Mouse (Mus musculus) MEL (cell line): Measurements from ENCODE around the gene Tapbpl. TPM values are rescaled to one million over a fixed set of nuclear protein-coding genes. Genes with fewer than 3 reads are reported as not detected.

Experiments
- DNase-seq: peaks from one replicate; pipeline ENCODE4 v3.0.0; 2011; ENCODE audit warnings: low read depth, low spot score
- H3K27ac ChIP-seq: 2 replicates; pipeline ENCODE4 v1.5.1; 2012; ENCODE audit warnings: low read depth, mild to moderate bottlenecking, control low read depth, low read length, moderate library complexity; ENCODE audit not compliant: control insufficient read depth
- H3K27me3 ChIP-seq, 2 experiments: fragments of 150-350 bp in 1 of 2; sonication (generic) in 1 of 2; 2 replicates each; pipeline ENCODE4 v1.6.1; 2012; ENCODE audit warnings: low read length in 2 of 2, mild to moderate bottlenecking in 2 of 2, improper control_type of control experiment in 1 of 2, moderate library complexity in 1 of 2; ENCODE audit not compliant: insufficient read depth in 2 of 2, control insufficient read depth in 1 of 2
- H3K36me3 ChIP-seq, 2 experiments: 2 replicates each; pipeline ENCODE4 v1.6.1; 2012 to 2014; ENCODE audit warnings: low read length in 2 of 2, improper control_type of control experiment in 1 of 2, inconsistent platforms in 1 of 2, mild to moderate bottlenecking in 1 of 2; ENCODE audit not compliant: insufficient read depth in 2 of 2, control insufficient read depth in 1 of 2
- H3K4me1 ChIP-seq, 2 experiments: fragments of 150-350 bp in 1 of 2; sonication (generic) in 1 of 2; 2 replicates each; pipeline ENCODE4 v1.6.1; 2012; ENCODE audit warnings: low read length in 2 of 2, improper control_type of control experiment in 1 of 2, mild to moderate bottlenecking in 1 of 2; ENCODE audit not compliant: insufficient read depth in 2 of 2, control insufficient read depth in 1 of 2
- H3K4me3 ChIP-seq, 2 experiments: fragments of 150-350 bp in 1 of 2; sonication (generic) in 1 of 2; 2 replicates each; pipeline ENCODE4 v1.5.1; 2012; ENCODE audit warnings: low read depth in 2 of 2, low read length in 2 of 2, mild to moderate bottlenecking in 2 of 2, moderate library complexity in 2 of 2, control low read depth in 1 of 2, improper control_type of control experiment in 1 of 2; ENCODE audit not compliant: control insufficient read depth in 1 of 2, insufficient read depth in 1 of 2
- H3K79me2 ChIP-seq: 2 replicates; pipeline ENCODE4 v1.6.1; 2012; ENCODE audit warnings: mild to moderate bottlenecking, low read length, moderate library complexity; ENCODE audit not compliant: control insufficient read depth, poor library complexity, insufficient read depth
- H3K9ac ChIP-seq: 2 replicates; pipeline ENCODE4 v1.6.1; 2012; ENCODE audit warnings: low read depth, mild to moderate bottlenecking, control low read depth, low read length, moderate library complexity; ENCODE audit not compliant: control insufficient read depth, poor library complexity, severe bottlenecking
- H3K9me3 ChIP-seq: fragments of 150-350 bp; sonication (generic); replicated peaks from 2 replicates; pipeline ENCODE4 v1.6.1; 2012; ENCODE audit warnings: mild to moderate bottlenecking, low read length, improper control_type of control experiment, moderate library complexity; ENCODE audit not compliant: insufficient read depth
- BHLHE40 ChIP-seq: IDR thresholded peaks from 2 replicates; pipeline ENCODE4 v1.6.1; 2012; ENCODE audit warnings: low read depth, mild to moderate bottlenecking, inconsistent platforms, low read length, improper control_type of control experiment, borderline replicate concordance
- CHD1 ChIP-seq: IDR thresholded peaks from 2 replicates; pipeline ENCODE4 v1.6.1; 2012; ENCODE audit warnings: low read depth, mild to moderate bottlenecking, inconsistent platforms, low read length, improper control_type of control experiment
- CHD2 ChIP-seq: IDR thresholded peaks from 2 replicates; pipeline ENCODE4 v1.6.1; 2011; ENCODE audit warnings: low read length, improper control_type of control experiment
- CTCF ChIP-seq, 3 experiments: IDR thresholded peaks in 2 of 3; conservative IDR thresholded peaks in 1 of 3; 2 replicates each; pipeline ENCODE4 v1.5.1; 2011 to 2012; ENCODE audit warnings: low read length in 3 of 3, low read depth in 2 of 3, mild to moderate bottlenecking in 2 of 3, improper control_type of control experiment in 1 of 3, inconsistent platforms in 1 of 3, mixed read lengths in 1 of 3, moderate library complexity in 1 of 3; ENCODE audit not compliant: control insufficient read depth in 1 of 3, insufficient read depth in 1 of 3, poor library complexity in 1 of 3, severe bottlenecking in 1 of 3
- ELF1 ChIP-seq: IDR thresholded peaks from 2 replicates; pipeline ENCODE4 v1.6.1; 2014; ENCODE audit warnings: low read depth, mild to moderate bottlenecking, inconsistent platforms, low read length, improper control_type of control experiment, moderate library complexity
- ETS1 ChIP-seq: IDR thresholded peaks from 2 replicates; pipeline ENCODE4 v1.6.1; 2012; ENCODE audit warnings: low read depth, mild to moderate bottlenecking, inconsistent platforms, low read length, improper control_type of control experiment, moderate library complexity
- GABPA ChIP-seq: IDR thresholded peaks from 2 replicates; pipeline ENCODE4 v1.6.1; 2012; ENCODE audit warnings: low read depth, mild to moderate bottlenecking, inconsistent platforms, low read length, improper control_type of control experiment, moderate library complexity
- GATA1 ChIP-seq: IDR thresholded peaks from 2 replicates; pipeline ENCODE4 v1.6.1; 2011; ENCODE audit warnings: low read depth, low read length, improper control_type of control experiment
- MAX ChIP-seq: IDR thresholded peaks from 2 replicates; pipeline ENCODE4 v1.6.1; 2011; ENCODE audit warnings: low read length, improper control_type of control experiment
- MAZ ChIP-seq: IDR thresholded peaks from 2 replicates; pipeline ENCODE4 v1.6.1; 2012; ENCODE audit warnings: low read depth, mild to moderate bottlenecking, inconsistent platforms, low read length, improper control_type of control experiment
- MEF2A ChIP-seq: IDR thresholded peaks from 2 replicates; pipeline ENCODE4 v1.6.1; 2014; ENCODE audit warnings: low read depth, mild to moderate bottlenecking, inconsistent platforms, low read length, improper control_type of control experiment; ENCODE audit not compliant: poor library complexity, insufficient replicate concordance, severe bottlenecking; ENCODE audit errors: extremely low read depth
- MXI1 ChIP-seq: IDR thresholded peaks from 2 replicates; pipeline ENCODE4 v1.6.1; 2011; ENCODE audit warnings: mild to moderate bottlenecking, low read depth, low read length, improper control_type of control experiment
- NRF1 ChIP-seq: IDR thresholded peaks from 2 replicates; pipeline ENCODE4 v1.6.1; 2014; ENCODE audit warnings: low read depth, mild to moderate bottlenecking, inconsistent platforms, low read length, improper control_type of control experiment, moderate library complexity; ENCODE audit not compliant: poor library complexity, insufficient read depth, severe bottlenecking
- POLR2A ChIP-seq, 2 experiments: IDR thresholded peaks; 2 replicates each; pipeline ENCODE4 v1.6.1; 2011 to 2012; ENCODE audit warnings: low read length in 2 of 2, mild to moderate bottlenecking in 2 of 2, control low read depth in 1 of 2, improper control_type of control experiment in 1 of 2, low read depth in 1 of 2, moderate library complexity in 1 of 2; ENCODE audit not compliant: control insufficient read depth in 1 of 2, insufficient read depth in 1 of 2, poor library complexity in 1 of 2
- POLR2AphosphoS5 ChIP-seq: IDR thresholded peaks from 2 replicates; pipeline ENCODE4 v1.6.1; 2012; ENCODE audit warnings: low read depth, borderline replicate concordance, mild to moderate bottlenecking, inconsistent platforms, low read length, moderate library complexity, mixed read lengths
- TAL1 ChIP-seq: IDR thresholded peaks from 2 replicates; pipeline ENCODE4 v1.6.1; 2012; ENCODE audit warnings: mild to moderate bottlenecking, inconsistent platforms, low read length, moderate library complexity, mixed read lengths
- TBP ChIP-seq: IDR thresholded peaks from 2 replicates; pipeline ENCODE4 v1.8.0; 2011; ENCODE audit warnings: low read depth, low read length, improper control_type of control experiment
- UBTF ChIP-seq: IDR thresholded peaks from 2 replicates; pipeline ENCODE4 v1.6.1; 2012; ENCODE audit warnings: low read depth, mild to moderate bottlenecking, inconsistent platforms, low read length, improper control_type of control experiment, moderate library complexity, borderline replicate concordance; ENCODE audit not compliant: insufficient read depth
- USF1 ChIP-seq: IDR thresholded peaks from 2 replicates; pipeline ENCODE4 v1.6.1; 2014; ENCODE audit warnings: low read depth, mild to moderate bottlenecking, inconsistent platforms, low read length, improper control_type of control experiment, moderate library complexity
- USF2 ChIP-seq, 2 experiments: IDR thresholded peaks; 2 replicates each; pipeline ENCODE4 v1.6.1; 2011 to 2012; ENCODE audit warnings: improper control_type of control experiment in 2 of 2, low read length in 2 of 2, borderline replicate concordance in 1 of 2, inconsistent platforms in 1 of 2, low read depth in 1 of 2, mild to moderate bottlenecking in 1 of 2; ENCODE audit not compliant: insufficient read depth in 1 of 2
- ZC3H11A ChIP-seq: IDR thresholded peaks from 2 replicates; pipeline ENCODE4 v1.6.1; 2012; ENCODE audit warnings: low read depth, mild to moderate bottlenecking, inconsistent platforms, low read length, improper control_type of control experiment
- polyA plus RNA-seq, 2 experiments: library from polyadenylated mRNA; stranded (reverse) in 1 of 2; unstranded in 1 of 2; fragments of >175 nt in 1 of 2; fragments of >200 nt in 1 of 2; gene quantifications; 2 replicates each; pipeline versions ENCODE4 v1.2.1 to v1.2.4; 2012; ENCODE audit warnings: low replicate concordance in 2 of 2, low read depth in 1 of 2; ENCODE audit not compliant: insufficient read length in 2 of 2, insufficient read depth in 1 of 2, missing spikeins in 1 of 2
- total RNA-seq: library from RNA; depleted of rRNA; stranded (reverse); fragments of 300-350 nt; gene quantifications from 2 replicates; pipeline ENCODE4 v1.2.3, GENCODE M21; 2012

Tapbpl gene
- total and polyA plus RNA-seq, 3 experiments: 2.5 to 5.2 TPM; not detected in 1

DNA sequence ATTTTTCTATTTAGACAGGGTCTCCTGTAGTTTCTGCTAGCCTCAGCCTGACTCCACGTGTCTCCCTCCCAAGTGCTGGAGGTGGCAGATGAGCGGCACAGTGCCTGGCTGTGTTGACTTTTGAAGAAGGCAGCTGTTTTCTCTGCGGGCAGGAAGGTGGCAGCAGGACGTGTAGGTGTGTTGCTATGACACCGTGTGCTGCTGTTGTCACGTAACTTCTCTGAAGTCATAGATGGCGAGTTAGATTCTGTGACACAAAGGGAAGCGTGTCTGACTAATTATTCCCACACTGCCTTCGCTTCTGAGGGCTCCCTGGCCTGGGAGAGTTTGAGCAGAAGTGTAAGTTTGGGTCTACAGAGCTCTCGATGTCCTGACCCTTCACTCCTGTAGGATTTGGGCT lies 33.6 kb upstream of the Tapbpl start:
- no peak overlapping the region for H3K9ac ChIP-seq
- peaks cover 0 to 4% of the 10 kb centered on the region in 2 experiments; a peak in 1 of 4 replicates for H3K36me3 ChIP-seq
- TF ChIP-seq POLR2A (IDR thresholded peaks at IDR 0.05; ENCODE audit: control insufficient read depth in 1 of 2, insufficient read depth in 1 of 2, low read depth in 1 of 2, low read length in 2 of 2, poor library complexity in 1 of 2) (no peak), MAZ (no peak), ELF1 (no peak), MAX (no peak), CHD1 (no peak), GABPA (no peak), NRF1 (no peak), USF2 (IDR thresholded peaks at IDR 0.05; ENCODE audit: borderline replicate concordance in 1 of 2, insufficient read depth in 1 of 2, low read depth in 1 of 2, low read length in 2 of 2) (no peak), CTCF (IDR thresholded peaks at IDR 0.05 in 2 of 3, conservative IDR thresholded peaks at IDR 0.05 in 1 of 3; ENCODE audit: control insufficient read depth in 1 of 3, insufficient read depth in 1 of 3, low read depth in 2 of 3, low read length in 3 of 3, poor library complexity in 1 of 3, severe bottlenecking in 1 of 3) (no peak), UBTF (no peak), GATA1 (no peak), ZC3H11A (no peak), CHD2 (no peak), TBP (no peak), TAL1 (no peak), ETS1 (no peak), MXI1 (no peak), BHLHE40 (no peak), POLR2AphosphoS5 (no peak), MEF2A (no peak)
- H3K27me3 ChIP-seq: peaks cover 4 to 7% of the 10 kb centered on the region in 2 experiments
- no peak overlapping the region for H3K4me3 ChIP-seq
- no peak overlapping the region for H3K27ac ChIP-seq
- H3K79me2 ChIP-seq: no peaks in the 10 kb centered on the region
- peak; percentile 28 for DNase-seq
- no peaks in the 10 kb centered on the region for H3K9me3 ChIP-seq
- peaks cover 0 to 3% of the 10 kb centered on the region in 2 experiments; a peak in 2 of 4 replicates for H3K4me1 ChIP-seq

- Histone ChIP-seq H3K9me3 (no peaks in the 10 kb centered on the region), H3K9ac (no peak overlapping the region), H3K36me3 (peaks cover 0 to 2% of the 10 kb centered on the region in 2 experiments; a peak in 1 of 4 replicates), H3K4me3 (no peak overlapping the region), H3K27me3 (peaks cover 4 to 5% of the 10 kb centered on the region in 2 experiments), H3K4me1 (no peaks in the 10 kb centered on the region; a peak in 1 of 4 replicates), H3K27ac (no peak overlapping the region), H3K79me2 (no peaks in the 10 kb centered on the region)
- no peak for TF ChIP-seq USF1
- DNase-seq: no peak
Measured at GRCm38 (mm10) chr6:125264219-125264618, 32.6 kb upstream of the Tapbpl start.
